Mouse (Mus musculus): ENCODE data around the gene Tradd. TPM values are rescaled to one million over a fixed set of nuclear protein-coding genes. Genes with fewer than 3 reads are reported as not detected.

Gene Tradd
- 31.1 and 39.7 TPM in 2 replicates for polyA plus RNA-seq (2012)

GRCm38 (mm10) chr8:105264024-105264982 is at the start of gene Tradd, which contains the start of gene Fbxl8:
Gene Tradd, minus strand, starts transcription at chr8:105264609.
Gene Fbxl8, plus strand, starts transcription at chr8:105264648.
- TF ChIP-seq GATA1 (IDR thresholded peaks at IDR 0.05; ENCODE audit: low read length): no peak

GRCm38 (mm10) chr8:105313622-105314402 is 49.4 kb upstream of the Tradd start:
- TF ChIP-seq GATA1 (IDR thresholded peaks at IDR 0.05; ENCODE audit: low read length): no peak

DNA sequence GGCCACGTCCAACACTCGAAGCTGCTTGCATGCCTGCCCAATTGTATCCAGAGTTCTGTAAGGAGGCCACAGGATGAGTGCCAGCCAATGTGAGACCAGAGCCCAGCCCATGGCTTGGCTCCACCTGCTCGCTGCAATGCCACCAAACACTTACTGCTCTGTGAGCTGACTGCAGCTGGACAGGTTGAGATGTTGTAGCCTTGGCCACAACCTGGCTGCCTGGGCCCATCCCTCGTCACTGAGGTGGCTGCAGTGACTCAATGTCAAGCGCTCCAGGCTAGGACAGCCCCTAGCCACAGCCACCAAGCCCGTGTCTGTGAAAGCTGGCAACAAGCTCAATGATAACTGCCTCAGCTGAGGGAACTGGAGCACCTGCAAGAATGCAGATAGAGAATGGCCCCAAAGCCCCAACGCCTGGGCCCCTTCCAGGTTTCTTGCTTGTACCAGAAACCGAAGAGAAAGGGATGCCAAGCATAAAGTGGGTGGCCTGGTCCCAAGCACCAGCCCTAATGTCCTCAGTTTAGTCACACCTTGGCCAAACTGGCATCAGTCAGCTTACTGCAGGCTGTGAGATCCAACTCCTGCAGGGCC is 48.6 kb upstream of the Tradd start:
- TF ChIP-seq GATA1 (IDR thresholded peaks at IDR 0.05; ENCODE audit: low read length): no peak

- TF ChIP-seq GATA1 (IDR thresholded peaks at IDR 0.05; ENCODE audit: low read length): no peak
Observed at GRCm38 (mm10) chr8:105311718-105312117, 47.3 kb upstream of the Tradd start.

DNA sequence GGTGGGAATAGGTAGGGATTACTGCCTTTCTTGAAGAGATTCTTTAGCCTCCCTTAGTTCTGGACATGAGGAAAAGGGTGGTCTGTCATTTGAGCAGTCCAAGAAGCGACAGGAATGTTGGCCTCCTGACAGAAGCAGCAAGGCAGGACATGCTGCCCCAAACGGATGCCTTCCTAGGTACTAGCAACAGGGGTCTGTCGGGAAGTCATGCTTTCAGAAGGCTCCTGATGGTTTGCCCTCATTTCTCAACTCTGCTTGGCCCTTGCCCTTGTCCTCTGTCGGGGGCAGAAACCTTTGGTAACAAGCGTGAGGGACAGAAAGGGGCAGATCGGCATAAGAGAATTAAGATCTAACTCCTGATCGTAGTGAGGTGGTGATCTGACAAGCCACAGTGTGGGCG is 45.7 kb upstream of the Tradd start:
- TF ChIP-seq GATA1 (IDR thresholded peaks at IDR 0.05; ENCODE audit: low read length): no peak

DNA sequence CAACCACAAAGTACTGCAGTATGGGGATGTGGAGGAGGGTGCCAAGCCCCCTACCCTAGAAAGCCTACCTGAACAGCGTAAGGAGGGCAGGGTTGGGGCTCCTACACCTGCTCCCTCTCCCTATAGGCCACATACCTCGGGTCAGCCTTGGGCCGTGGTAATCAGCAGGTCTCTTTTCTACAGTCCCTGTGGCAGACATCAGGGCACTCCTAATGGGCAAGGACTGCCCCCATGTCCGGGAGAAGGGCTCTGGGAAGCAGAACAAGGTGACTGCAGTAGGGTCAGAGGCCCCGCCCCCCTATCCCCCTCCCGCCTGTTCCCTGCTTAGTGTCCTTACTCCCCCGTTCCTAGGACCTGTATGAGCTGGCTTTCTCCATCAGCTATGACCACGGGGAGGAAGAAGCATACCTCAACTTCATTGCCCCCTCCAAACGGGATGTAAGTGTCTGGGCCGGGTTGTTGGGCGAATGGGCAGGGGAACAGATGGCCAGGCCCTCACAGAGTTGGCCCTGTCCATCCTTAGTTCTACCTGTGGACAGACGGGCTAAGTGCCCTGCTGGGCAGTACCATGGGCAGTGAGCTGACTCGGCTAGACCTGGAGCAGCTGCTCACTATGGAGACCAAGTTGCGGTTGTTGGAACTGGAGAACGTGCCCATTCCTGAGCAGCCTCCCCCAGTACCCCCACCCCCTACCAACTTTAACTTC is 44.9 kb upstream of the Tradd start:
- TF ChIP-seq GATA1 (IDR thresholded peaks at IDR 0.05; ENCODE audit: low read length): no peak

GRCm38 (mm10) chr8:105308428-105308827 is 44.0 kb upstream of the Tradd start:
- TF ChIP-seq GATA1 (IDR thresholded peaks at IDR 0.05; ENCODE audit: low read length): no peak

GRCm38 (mm10) chr8:105307670-105308069 is 43.3 kb upstream of the Tradd start:
- no peak for TF ChIP-seq GATA1 (IDR thresholded peaks at IDR 0.05; ENCODE audit: low read length)

DNA sequence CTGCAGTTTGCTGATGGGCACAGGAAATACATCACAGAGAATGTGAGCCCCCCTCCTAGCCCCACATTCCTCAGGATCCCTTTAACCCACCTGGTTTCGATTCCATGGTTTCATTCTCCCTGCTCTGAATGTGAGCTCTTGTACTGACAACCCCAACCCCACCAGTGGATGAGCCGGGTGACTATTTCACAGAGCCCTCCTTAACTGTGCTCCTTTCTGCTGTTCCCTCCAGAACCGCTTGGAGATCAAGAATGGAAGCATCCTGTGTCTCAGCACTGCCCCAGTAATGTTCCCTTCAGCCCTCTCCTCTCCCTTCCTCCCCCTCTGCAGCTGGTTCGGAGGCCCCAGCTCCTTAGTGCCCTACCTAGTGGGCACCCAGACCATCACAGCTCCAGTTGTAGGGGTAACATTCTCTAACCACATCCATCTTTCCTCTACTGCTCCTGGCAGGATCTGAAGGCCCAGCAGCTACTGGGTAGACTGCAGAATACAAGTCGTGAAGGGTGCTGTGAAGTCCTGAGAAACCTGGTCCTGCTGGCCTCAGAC is 41.8 kb upstream of the Tradd start:
- TF ChIP-seq GATA1 (IDR thresholded peaks at IDR 0.05; ENCODE audit: low read length): no peak

- TF ChIP-seq GATA1 (IDR thresholded peaks at IDR 0.05; ENCODE audit: low read length): no peak
Observed at GRCm38 (mm10) chr8:105305211-105306145, 41.1 kb upstream of the Tradd start, which contains the start of gene Elmo3. Gene Elmo3, plus strand, starts transcription at chr8:105305601.

DNA sequence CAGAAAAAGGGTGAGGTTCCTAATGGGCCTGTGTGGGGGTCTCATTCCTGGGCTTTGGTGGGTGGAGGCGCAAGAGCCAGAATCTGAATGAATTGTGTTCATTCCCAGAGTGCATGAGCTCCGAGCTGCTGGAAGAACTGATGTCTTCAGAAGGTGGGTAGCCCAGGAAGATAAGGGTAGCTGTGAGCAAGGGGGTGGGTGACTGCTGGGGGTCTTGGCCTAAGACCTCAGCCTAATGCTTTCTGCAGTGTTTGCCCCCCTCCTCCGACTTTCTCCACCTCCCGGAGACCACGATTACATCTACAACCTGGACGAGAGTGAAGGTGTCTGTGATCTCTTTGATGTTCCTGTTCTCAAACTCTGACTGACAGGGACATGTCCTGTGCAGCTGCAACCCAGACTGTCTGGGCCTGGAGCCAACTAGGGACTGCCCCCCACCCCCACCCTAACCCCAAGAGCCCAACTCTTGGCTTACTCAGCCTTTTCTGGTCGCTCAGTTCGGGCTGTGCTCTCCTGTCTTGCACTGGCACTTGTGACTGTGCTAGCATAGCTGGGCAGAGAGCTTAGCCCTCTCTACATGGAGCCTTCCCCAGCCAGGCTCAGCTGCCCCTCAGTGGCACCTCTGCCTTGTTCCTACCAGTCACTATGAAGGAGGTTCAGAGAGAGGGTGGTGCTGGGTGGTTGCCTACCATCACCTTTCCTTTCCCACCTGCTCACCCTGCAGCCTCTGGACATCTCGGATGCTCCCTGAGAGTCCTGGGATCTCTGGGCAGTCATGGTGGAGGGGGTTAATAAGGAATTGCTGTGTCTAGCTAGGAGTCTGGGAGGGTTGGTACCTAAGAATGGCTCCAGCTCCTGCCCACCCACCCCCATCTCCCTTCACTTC is 40.2 kb upstream of the Tradd start:
- TF ChIP-seq GATA1 (IDR thresholded peaks at IDR 0.05; ENCODE audit: low read length): no peak

- no peak for TF ChIP-seq GATA1 (IDR thresholded peaks at IDR 0.05; ENCODE audit: low read length)
Observed at GRCm38 (mm10) chr8:105303874-105304273, 39.5 kb upstream of the Tradd start.

DNA sequence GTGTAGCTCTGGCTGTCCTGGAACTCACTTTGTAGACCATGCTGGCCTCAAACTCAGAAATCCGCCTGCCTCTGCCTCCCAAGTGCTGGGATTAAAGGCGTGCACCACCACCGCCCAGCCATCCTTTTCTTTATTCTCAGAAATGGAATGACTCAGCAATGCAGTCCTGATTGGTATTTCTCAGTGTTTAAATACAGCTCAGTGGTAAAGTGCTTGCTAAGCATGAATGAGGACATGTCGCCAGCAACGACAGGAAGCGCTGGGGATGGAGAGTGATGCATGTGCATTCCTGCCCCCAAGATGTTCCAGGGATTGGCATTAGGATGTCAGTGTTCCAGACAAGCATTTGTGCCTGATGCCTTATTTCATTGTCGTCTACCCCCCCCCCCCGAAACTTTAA is 39.0 kb upstream of the Tradd start:
- TF ChIP-seq GATA1 (IDR thresholded peaks at IDR 0.05; ENCODE audit: low read length): no peak

Measured in G1E-ER4 (cell line).